Mouse (Mus musculus) spleen, adult 10 weeks (tissue): ENCODE results near the gene Sumo1. TPM values are rescaled to one million over a fixed set of nuclear protein-coding genes. Genes with fewer than 3 reads are reported as not detected.

Source experiments
- polyA plus RNA-seq: library from polyadenylated mRNA; stranded (reverse); fragments of 350-450 nt; fragmentation: Illumina TruSeq; extraction: RNeasy Lipid Tissue Mini Kit (QIAGEN cat#74804); gene quantifications from one replicate; pipeline ENCODE4 v1.2.3, GENCODE M21; 2015; ENCODE audit warnings: low replicate concordance; ENCODE audit not compliant: insufficient read depth

Sumo1 gene
- 233 TPM for polyA plus RNA-seq

DNA sequence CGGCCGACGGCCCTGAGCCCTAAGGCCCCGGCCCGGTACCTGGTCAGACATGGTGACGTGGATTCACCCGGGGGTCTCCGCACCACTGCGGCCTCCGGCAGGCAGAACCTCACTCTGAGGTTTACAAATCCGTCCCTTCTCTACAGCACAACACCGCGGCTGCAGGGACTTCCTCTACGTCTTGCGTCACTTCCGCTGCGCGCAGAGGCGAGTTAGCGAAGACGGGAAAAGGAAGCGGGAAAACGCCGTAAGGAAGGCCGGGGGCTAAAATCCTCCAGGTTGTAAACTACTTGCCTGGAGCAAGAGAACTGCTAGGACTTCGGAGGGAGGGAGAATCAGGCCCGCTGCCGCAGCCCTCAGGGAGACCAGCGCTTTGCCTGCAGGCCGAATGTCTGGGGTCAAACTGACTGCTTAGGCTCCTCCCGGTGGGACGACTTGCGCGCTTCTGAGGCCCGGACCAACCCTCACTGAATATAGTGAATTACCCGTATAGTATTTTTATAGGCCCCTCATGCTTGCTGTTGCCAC is at the start of gene Sumo1:
Gene Sumo1, minus strand, starts transcription at position 194 of the 528 bp plus-strand sequence.

DNA sequence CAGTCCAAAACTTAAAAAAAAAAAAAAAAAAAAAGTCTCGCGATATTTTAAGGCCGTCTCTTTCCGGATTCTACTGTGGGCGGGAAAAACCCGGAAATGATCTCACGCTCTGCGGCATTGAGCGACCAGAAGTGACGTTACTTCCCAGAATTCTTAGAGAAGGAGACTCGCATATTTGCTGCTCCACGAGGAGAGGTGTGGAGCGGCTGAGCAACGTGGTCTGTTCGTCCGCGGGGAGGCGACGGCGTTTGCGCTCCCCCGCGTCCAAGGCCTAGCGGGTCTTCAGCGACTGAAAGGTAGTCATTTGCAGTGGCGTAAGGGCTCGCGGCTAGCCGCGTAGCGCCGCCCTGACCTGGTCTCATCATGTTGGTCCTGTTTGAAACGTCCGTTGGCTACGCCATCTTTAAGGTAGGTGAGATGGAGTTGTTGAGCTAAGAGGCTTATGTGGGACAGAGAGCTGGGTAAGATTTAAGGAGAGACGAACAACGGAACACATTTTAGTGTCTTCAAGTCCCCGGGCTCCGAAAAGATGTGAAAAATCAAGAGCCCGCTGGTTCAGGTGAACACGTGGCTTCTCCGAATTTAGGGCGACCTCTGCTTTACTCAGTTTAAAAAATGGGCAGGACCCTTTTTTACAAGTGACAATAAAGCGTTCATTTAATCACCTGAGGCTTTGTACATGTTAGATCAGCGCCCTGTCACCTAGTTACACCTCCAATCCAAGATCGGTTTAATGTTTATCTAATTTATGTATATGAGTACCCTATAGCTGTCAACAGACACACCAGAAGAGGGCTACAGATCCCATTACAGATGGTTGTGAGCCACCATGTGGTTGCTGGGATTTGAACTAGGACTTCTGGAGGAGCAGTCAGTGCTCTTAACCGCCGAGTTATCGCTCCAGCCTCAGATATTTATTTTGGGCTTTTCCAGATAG is 14.5 kb upstream of the Sumo1 start, which contains the start of gene Nop58:
Gene Nop58, plus strand, starts transcription at position 153 of the 937 bp plus-strand sequence.

Other genes with a start within 250 kb of the Sumo1 start
- gene Fzd7, start 188.4 kb downstream of the Sumo1 start, polyA plus RNA-seq: 3.3 TPM
- gene Gm973, start 154.6 kb downstream of the Sumo1 start, polyA plus RNA-seq: not detected
- 253 TPM for gene Nop58, start 14.1 kb upstream of the Sumo1 start, polyA plus RNA-seq
- 11.1 TPM for gene Bmpr2, start 92.6 kb upstream of the Sumo1 start, polyA plus RNA-seq
- 28.4 TPM for gene Fam117b, start 242.2 kb upstream of the Sumo1 start, polyA plus RNA-seq